Mouse (Mus musculus) heart, postnatal 0 days (tissue): ENCODE results near the gene Olfr49.

Source experiments
- CTCF ChIP-seq: IDR thresholded peaks from 2 replicates; pipeline ENCODE4 v1.5.1; 2016; ENCODE audit warnings: antibody characterized with exemption, control low read depth, low read depth
- EP300 ChIP-seq: IDR thresholded peaks from 2 replicates; pipeline ENCODE4 v1.6.1; 2016; ENCODE audit warnings: antibody characterized with exemption, low read depth

- TF ChIP-seq EP300 (no peak), CTCF (no peak)
Observed at GRCm38 (mm10) chr14:54240542-54240941, 44.2 kb downstream of the Olfr49 start.
